9 mouse cellular contexts compared by ENCODE assay signal in the genomic region with DNA sequence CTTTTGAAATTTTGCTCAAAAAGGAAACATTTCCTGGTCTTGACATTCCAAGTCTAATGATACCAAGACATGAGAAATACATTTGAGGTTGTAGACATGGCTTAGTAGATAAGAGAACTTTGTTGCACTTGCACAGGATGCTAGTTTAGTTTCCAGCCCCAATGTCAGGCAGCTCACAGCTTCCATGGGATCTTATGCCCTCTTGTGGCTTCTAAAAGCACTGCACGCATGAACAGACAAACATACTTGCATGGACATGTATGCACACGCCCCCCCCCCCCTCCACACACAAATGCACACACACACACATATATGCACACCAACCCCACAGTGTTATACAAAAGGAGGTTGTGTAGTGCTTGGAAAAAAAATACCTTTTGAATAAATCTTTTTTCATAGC. TPM values are rescaled to one million over a fixed set of nuclear protein-coding genes. Genes with fewer than 3 reads are reported as not detected.
DNase-seq lines count a peak whose midpoint lies in the region; ATAC-seq lines count a peak whose summit lies in the region.
"Had no signal": no experiment of that assay in that cellular context is flagged by ENCODE, and none has a peak within 500 bp of the region (broad histone marks: within the 10 kb centered on the region; RNA-seq: fewer than 3 reads in every experiment).

No protein-coding gene starts in this region.

- H3K27ac ChIP-seq in kidney, embryonic 15.5 days, result no peak overlapping the region
- H3K27ac ChIP-seq in heart, embryonic 11.5 days (ENCODE audit: low read depth, low read length), result no peak overlapping the region
- H3K27ac ChIP-seq: neural tube, embryonic 12.5 days had no signal

- H3K9ac ChIP-seq in kidney, embryonic 15.5 days, result no peak overlapping the region
- no peak overlapping the region for H3K9ac ChIP-seq in heart, embryonic 11.5 days (ENCODE audit: low read depth, low read length)
- H3K9ac ChIP-seq: neural tube, embryonic 12.5 days had no signal

- H3K4me2 ChIP-seq in kidney, embryonic 15.5 days, result no peak overlapping the region
- H3K4me2 ChIP-seq in heart, embryonic 11.5 days, result no peak overlapping the region
- H3K4me2 ChIP-seq: neural tube, embryonic 12.5 days had no signal

- DNase-seq in kidney, postnatal 4 days, result peak; percentile 10 to 26
- DNase-seq in Muller cell, postnatal 12 days (ENCODE audit: inconsistent ontology term), result peak; percentile 6
- DNase-seq in natural killer cell, adult 2 months (ENCODE audit: low spot score in 2 of 2), result peak; percentile 10 to 32
- DNase-seq in layer of hippocampus, adult 8-10 months (ENCODE audit: low spot score in 2 of 2), result no peak
- no peak for DNase-seq in layer of hippocampus, adult 9-11 months

- H3K9me3 ChIP-seq in kidney, embryonic 15.5 days (replicated peaks), result no peaks in the 10 kb centered on the region
- H3K9me3 ChIP-seq in heart, embryonic 11.5 days (replicated peaks; ENCODE audit: control insufficient read depth, low read length), result no peaks in the 10 kb centered on the region
- H3K9me3 ChIP-seq: neural tube, embryonic 12.5 days had no signal

- WGBS in kidney, embryonic 15.5 days, result 79% methylated on average over 2 of the region's 2 CpGs
- 71% methylated on average over 2 of the region's 2 CpGs for WGBS in heart, embryonic 11.5 days (ENCODE audit: insufficient replicate concordance)

- H3K4me3 ChIP-seq in kidney, embryonic 15.5 days (replicated peaks), result no peak overlapping the region
- no peak overlapping the region for H3K4me3 ChIP-seq in heart, embryonic 11.5 days (ENCODE audit: low read depth, low read length)
- H3K4me3 ChIP-seq: neural tube, embryonic 12.5 days had no signal

- no peak for ATAC-seq in kidney, embryonic 15.5 days (replicated peaks; ENCODE audit: low FRiP score)
- peak; percentile 84 for ATAC-seq in erythroblast, adult 5-6 weeks (replicated peaks; ENCODE audit: low FRiP score, poor library complexity, severe bottlenecking)
- no peak for ATAC-seq in heart, embryonic 11.5 days (replicated peaks; ENCODE audit: insufficient number of reproducible peaks, low FRiP score, low TSS enrichment)

- H3K27me3 ChIP-seq in kidney, embryonic 15.5 days, result no peaks in the 10 kb centered on the region
- H3K27me3 ChIP-seq in heart, embryonic 11.5 days (ENCODE audit: control insufficient read depth, insufficient read depth, low read length), result no peaks in the 10 kb centered on the region
- H3K27me3 ChIP-seq: neural tube, embryonic 12.5 days had no signal

- no peaks in the 10 kb centered on the region for H3K4me1 ChIP-seq in kidney, embryonic 15.5 days
- no peaks in the 10 kb centered on the region for H3K4me1 ChIP-seq in heart, embryonic 11.5 days (ENCODE audit: control insufficient read depth, insufficient read depth, low read length)
- H3K4me1 ChIP-seq: neural tube, embryonic 12.5 days had no signal

- no peaks in the 10 kb centered on the region for H3K36me3 ChIP-seq in kidney, embryonic 15.5 days
- H3K36me3 ChIP-seq in heart, embryonic 11.5 days (ENCODE audit: control insufficient read depth, insufficient read depth, low read length), result no peaks in the 10 kb centered on the region
- H3K36me3 ChIP-seq: neural tube, embryonic 12.5 days had no signal

RNA-seq across cellular contexts. Expression of a gene that starts 14.8 kb away (rescaled TPM):
- polyA plus RNA-seq in kidney, embryonic 15.5 days (2015; fragmentation: Nextera tagmentation; extraction: Ambion mirVana), result 95.5 and 99.5 TPM in 2 replicates
- total RNA-seq in erythroblast, adult 5-6 weeks (2015; ENCODE audit: low replicate concordance), result 30.9 and 35.5 TPM in 2 replicates
- 4.3 and 9.2 TPM in 2 replicates for total RNA-seq in erythroblast, adult 5-6 weeks (2017; ENCODE audit: low replicate concordance)
- 100 to 1,000 TPM; 102 to 128 (median 113) TPM for total RNA-seq in layer of hippocampus, adult 8-10 months (2022)
- 66.8 and 70.3 TPM in 2 replicates for polyA plus RNA-seq in heart, embryonic 11.5 days (2014; fragmentation: Nextera tagmentation; extraction: Ambion mirVana)

RNA-seq across cellular contexts. Expression of a gene that starts 28.2 kb away (rescaled TPM):
- polyA plus RNA-seq in kidney, embryonic 15.5 days (2015; fragmentation: Nextera tagmentation; extraction: Ambion mirVana), result 29.4 and 34.1 TPM in 2 replicates
- 16.3 and 26.1 TPM in 2 replicates for total RNA-seq in erythroblast, adult 5-6 weeks (2015; ENCODE audit: low replicate concordance)
- 13.4 and 18.9 TPM in 2 replicates for total RNA-seq in erythroblast, adult 5-6 weeks (2017; ENCODE audit: low replicate concordance)
- 10 to 100 TPM; 66.8 to 84.8 (median 78.5) TPM for total RNA-seq in layer of hippocampus, adult 8-10 months (2022)
- 17.8 and 19.4 TPM in 2 replicates for polyA plus RNA-seq in heart, embryonic 11.5 days (2014; fragmentation: Nextera tagmentation; extraction: Ambion mirVana)

RNA-seq across cellular contexts. Expression of a gene that starts 46.0 kb away (rescaled TPM):
- 14.6 and 16.8 TPM in 2 replicates for polyA plus RNA-seq in kidney, embryonic 15.5 days (2015; fragmentation: Nextera tagmentation; extraction: Ambion mirVana)
- 0.42 and 0.96 TPM in 2 replicates for total RNA-seq in erythroblast, adult 5-6 weeks (2015; ENCODE audit: low replicate concordance)
- 1.2 and 1.5 TPM in 2 replicates for total RNA-seq in erythroblast, adult 5-6 weeks (2017; ENCODE audit: low replicate concordance)
- total RNA-seq in layer of hippocampus, adult 8-10 months (2022), result 10 to 100 TPM; 24.7 to 34.4 (median 29.5) TPM
- 13.2 and 16.7 TPM in 2 replicates for polyA plus RNA-seq in heart, embryonic 11.5 days (2014; fragmentation: Nextera tagmentation; extraction: Ambion mirVana)

RNA-seq across cellular contexts. Expression of a gene that starts 46.2 kb away (rescaled TPM):
- polyA plus RNA-seq in kidney, embryonic 15.5 days (2015; fragmentation: Nextera tagmentation; extraction: Ambion mirVana), result 95.2 and 101 TPM in 2 replicates
- 26.7 and 35.5 TPM in 2 replicates for total RNA-seq in erythroblast, adult 5-6 weeks (2015; ENCODE audit: low replicate concordance)
- 33.1 and 46.7 TPM in 2 replicates for total RNA-seq in erythroblast, adult 5-6 weeks (2017; ENCODE audit: low replicate concordance)
- total RNA-seq in layer of hippocampus, adult 8-10 months (2022), result 10 to 100 TPM; 34.3 to 40.0 (median 36.7) TPM
- 66.9 and 68.1 TPM in 2 replicates for polyA plus RNA-seq in heart, embryonic 11.5 days (2014; fragmentation: Nextera tagmentation; extraction: Ambion mirVana)

Comparison
In these comparisons a context has a peak if more than half of its experiments do, and no peak if none do; other contexts are left out.
1. DNase-seq: peak in kidney, postnatal 4 days (2 of 2), Muller cell, postnatal 12 days (single experiment) and natural killer cell, adult 2 months (2 of 2); none in layer of hippocampus, adult 8-10 months (0 of 2) and layer of hippocampus, adult 9-11 months (single experiment).
2. RNA of a gene that starts 46.0 kb away (total RNA-seq): 24.7 to 34.4 TPM in layer of hippocampus, adult 8-10 months; 0.42 to 1.5 TPM in erythroblast, adult 5-6 weeks; every median in the first group is over 10 times any median in the second.